Mouse (Mus musculus) forebrain, embryonic 10.5 days (tissue): ENCODE data around the gene Rheb. TPM values are rescaled to one million over a fixed set of nuclear protein-coding genes. Genes with fewer than 3 reads are reported as not detected.
"Not testable (repeated sequence)": the region's sequence is repeated elsewhere in the genome, so short reads cannot be mapped to it uniquely, and the experiment has no call there.

Experiments used
- DNase-seq: peaks from one replicate; pipeline ENCODE4 v3.0.0-alpha.2; 2017; ENCODE audit warnings: low spot score; ENCODE audit errors: extremely low spot score
- H3K27ac ChIP-seq: fragments of 300-500 bp; sonication (generic); 2 replicates; pipeline ENCODE4 v1.5.1; 2016; ENCODE audit warnings: mild to moderate bottlenecking
- H3K27me3 ChIP-seq: fragments of 300-500 bp; sonication (generic); 2 replicates; pipeline ENCODE4 v1.6.1; 2016; ENCODE audit warnings: mild to moderate bottlenecking; ENCODE audit not compliant: poor library complexity, severe bottlenecking
- H3K36me3 ChIP-seq: fragments of 300-500 bp; sonication (generic); replicated peaks from 2 replicates; pipeline ENCODE4 v1.6.1; 2016; ENCODE audit warnings: mild to moderate bottlenecking, moderate library complexity
- H3K4me1 ChIP-seq: fragments of 300-500 bp; sonication (generic); 2 replicates; pipeline ENCODE4 v1.6.1; 2016
- H3K4me3 ChIP-seq: fragments of 300-500 bp; sonication (generic); 2 replicates; pipeline ENCODE4 v1.5.1; 2016; ENCODE audit warnings: mild to moderate bottlenecking, moderate library complexity
- H3K9me3 ChIP-seq: fragments of 300-500 bp; sonication (generic); 2 replicates; pipeline ENCODE4 v1.6.1; 2016; ENCODE audit warnings: mild to moderate bottlenecking, moderate library complexity
- WGBS: fragments of 180-500 bp; shearing (Covaris S2); methylation state at CpG from one replicate; pipeline ENCODE4 v1.1.7; 2016; 5-methylcytosine and 5-hydroxymethylcytosine counted together
- polyA plus RNA-seq: library from polyadenylated mRNA; unstranded; fragments of >200 nt; fragmentation: Nextera tagmentation; extraction: Ambion mirVana; gene quantifications from 2 replicates; pipeline ENCODE4 v1.2.1, GENCODE M21; 2016

Rheb gene
- polyA plus RNA-seq, 1 experiment from 2014 or later: 164 TPM

GRCm38 (mm10) chr5:24861449-24861930, 19.1 kb upstream of the Rheb start:
- H3K27ac ChIP-seq: no peak overlapping the region
- peaks cover 45% of the 10 kb centered on the region for H3K36me3 ChIP-seq
- H3K27me3 ChIP-seq: no peaks in the 10 kb centered on the region
- DNase-seq: no peak
- H3K4me1 ChIP-seq: no peaks in the 10 kb centered on the region
- no peak overlapping the region for H3K4me3 ChIP-seq
- 90% methylated on average over 9 of the region's 9 CpGs for WGBS
- peaks cover 2% of the 10 kb centered on the region; the same call in 1 of the 2 replicates for H3K9me3 ChIP-seq

GRCm38 (mm10) chr5:24860635-24861448, 18.4 kb upstream of the Rheb start:
- 89% methylated on average over 13 of the region's 13 CpGs for WGBS
- H3K27me3 ChIP-seq: no peaks in the 10 kb centered on the region
- no peak for DNase-seq
- H3K4me3 ChIP-seq: no peak overlapping the region
- no peaks in the 10 kb centered on the region for H3K4me1 ChIP-seq
- no peak overlapping the region for H3K27ac ChIP-seq
- peaks cover 39% of the 10 kb centered on the region for H3K36me3 ChIP-seq
- H3K9me3 ChIP-seq: no peaks in the 10 kb centered on the region

GRCm38 (mm10) chr5:24859771-24860540, 17.5 kb upstream of the Rheb start:
- no peaks in the 10 kb centered on the region for H3K27me3 ChIP-seq

GRCm38 (mm10) chr5:24854827-24855600, 12.6 kb upstream of the Rheb start:
- H3K4me3 ChIP-seq: no peak overlapping the region
- H3K27me3 ChIP-seq: no peaks in the 10 kb centered on the region
- no peaks in the 10 kb centered on the region for H3K36me3 ChIP-seq
- no peak overlapping the region for H3K27ac ChIP-seq
- DNase-seq: no peak
- 74% methylated on average over 3 of the region's 3 CpGs for WGBS
- no peaks in the 10 kb centered on the region for H3K9me3 ChIP-seq
- no peaks in the 10 kb centered on the region for H3K4me1 ChIP-seq

More at GRCm38 (mm10) chr5:24859771-24860540, 17.5 kb upstream of the Rheb start:
- DNase-seq: no peak
- H3K9me3 ChIP-seq: no peaks in the 10 kb centered on the region
- H3K4me1 ChIP-seq: no peaks in the 10 kb centered on the region
- 82% methylated on average over 3 of the region's 3 CpGs for WGBS
- H3K36me3 ChIP-seq: peaks cover 34% of the 10 kb centered on the region
- no peak overlapping the region for H3K27ac ChIP-seq
- no peak overlapping the region for H3K4me3 ChIP-seq

- Histone ChIP-seq H3K9me3 (no peaks in the 10 kb centered on the region), H3K4me3 (no peak overlapping the region), H3K36me3 (no peaks in the 10 kb centered on the region), H3K4me1 (no peaks in the 10 kb centered on the region), H3K27ac (no peak overlapping the region), H3K27me3 (no peaks in the 10 kb centered on the region)
- DNase-seq: no peak
- WGBS: 93% methylated on average over 3 of the region's 3 CpGs
Observed at GRCm38 (mm10) chr5:24854256-24854655, 11.8 kb upstream of the Rheb start.

- H3K27ac ChIP-seq, H3K36me3 ChIP-seq, H3K4me3 ChIP-seq, H3K4me1 ChIP-seq, H3K27me3 ChIP-seq, H3K9me3 ChIP-seq, DNase-seq: not testable (repeated sequence)
- WGBS: 89% methylated on average over 14 of the region's 14 CpGs
Observed at GRCm38 (mm10) chr5:24848261-24848660, 5.8 kb upstream of the Rheb start.

GRCm38 (mm10) chr5:24843841-24844240, 1.4 kb upstream of the Rheb start:
- Histone ChIP-seq H3K27me3 (no peaks in the 10 kb centered on the region), H3K4me1 (peaks cover 28% of the 10 kb centered on the region), H3K4me3 (no peak overlapping the region), H3K27ac (no peak overlapping the region; the same call in 1 of the 2 replicates), H3K36me3 (peaks cover 4% of the 10 kb centered on the region), H3K9me3 (no peaks in the 10 kb centered on the region)
- WGBS: 92% methylated on average over 5 of the region's 5 CpGs
- no peak for DNase-seq

GRCm38 (mm10) chr5:24843103-24843475, 665 bp upstream of the Rheb start:
- Histone ChIP-seq H3K4me3 (peak overlapping the region; percentile 99), H3K4me1 (peaks cover 28% of the 10 kb centered on the region), H3K9me3 (no peaks in the 10 kb centered on the region), H3K27ac (peak overlapping the region; percentile 98), H3K27me3 (no peaks in the 10 kb centered on the region), H3K36me3 (peaks cover 9% of the 10 kb centered on the region)
- whole genome bisulfite sequencing: 4% methylated on average over 21 of the region's 21 CpGs
- no peak for DNase-seq

GRCm38 (mm10) chr5:24841662-24842273, 656 bp downstream of the Rheb start:
- Histone ChIP-seq H3K4me3 (peak overlapping the region; percentile 99), H3K27ac (peak overlapping the region; percentile 98), H3K4me1 (peaks cover 28% of the 10 kb centered on the region)

GRCm38 (mm10) chr5:24840975-24841431, 1.4 kb downstream of the Rheb start:
- H3K4me3 ChIP-seq: peak overlapping the region; percentile 99
- peak; percentile 17 for DNase-seq
- no peaks in the 10 kb centered on the region for H3K9me3 ChIP-seq
- peaks cover 9% of the 10 kb centered on the region for H3K36me3 ChIP-seq
- whole genome bisulfite sequencing: 43% methylated on average over 11 of the region's 11 CpGs
- peak overlapping the region; percentile 98 for H3K27ac ChIP-seq
- H3K4me1 ChIP-seq: peaks cover 28% of the 10 kb centered on the region
- no peaks in the 10 kb centered on the region for H3K27me3 ChIP-seq

More at GRCm38 (mm10) chr5:24841662-24842273, 656 bp downstream of the Rheb start:
- no peak for DNase-seq
- Histone ChIP-seq H3K36me3 (peaks cover 9% of the 10 kb centered on the region), H3K27me3 (no peaks in the 10 kb centered on the region), H3K9me3 (no peaks in the 10 kb centered on the region)
- WGBS: under 1% methylated on average over 49 of the region's 50 CpGs

GRCm38 (mm10) chr5:24834491-24834890, 7.9 kb downstream of the Rheb start:
- no peak for DNase-seq
- Histone ChIP-seq H3K36me3 (peaks cover 9% of the 10 kb centered on the region), H3K27me3 (no peaks in the 10 kb centered on the region), H3K4me1 (peaks cover 9% of the 10 kb centered on the region; the same call in 1 of the 2 replicates), H3K4me3 (no peak overlapping the region), H3K27ac (no peak overlapping the region), H3K9me3 (no peaks in the 10 kb centered on the region)
- 80% methylated on average over 5 of the region's 5 CpGs for WGBS

GRCm38 (mm10) chr5:24831912-24832311, 10.5 kb downstream of the Rheb start:
- Histone ChIP-seq H3K27me3 (no peaks in the 10 kb centered on the region), H3K4me1 (peaks cover 6% of the 10 kb centered on the region; the same call in 1 of the 2 replicates), H3K36me3 (no peaks in the 10 kb centered on the region), H3K4me3 (no peak overlapping the region), H3K27ac (no peak overlapping the region), H3K9me3 (no peaks in the 10 kb centered on the region)
- no peak for DNase-seq
- WGBS: 92% methylated on average over 3 of the region's 3 CpGs
